Mouse (Mus musculus) embryonic facial prominence, embryonic 12.5 days (tissue): ENCODE measurements around the gene Mybbp1a. TPM values are rescaled to one million over a fixed set of nuclear protein-coding genes. Genes with fewer than 3 reads are reported as not detected.

Experiments
- ATAC-seq: fragments of 200-750 bp; cut with Nextera tagmentation; 2 replicates; pipeline ENCODE4 v1.8.0; 2017; ENCODE audit not compliant: insufficient number of reproducible peaks, insufficient read depth, low FRiP score, low TSS enrichment
- H3K27ac ChIP-seq: fragments of 300-500 bp; sonication (generic); 2 replicates; pipeline ENCODE4 v1.5.1; 2016; ENCODE audit warnings: mild to moderate bottlenecking
- H3K27me3 ChIP-seq: fragments of 300-500 bp; sonication (generic); 2 replicates; pipeline ENCODE4 v1.6.1; 2016; ENCODE audit warnings: mild to moderate bottlenecking, moderate library complexity
- H3K36me3 ChIP-seq: fragments of 300-500 bp; sonication (generic); 2 replicates; pipeline ENCODE4 v1.6.1; 2016; ENCODE audit warnings: mild to moderate bottlenecking
- H3K4me1 ChIP-seq: fragments of 300-500 bp; sonication (generic); 2 replicates; pipeline ENCODE4 v1.6.1; 2016
- H3K4me2 ChIP-seq: fragments of 300-500 bp; sonication (generic); replicated peaks from 2 replicates; pipeline ENCODE4 v1.6.1; 2016; ENCODE audit warnings: mild to moderate bottlenecking, moderate library complexity
- H3K4me3 ChIP-seq: fragments of 300-500 bp; sonication (generic); 2 replicates; pipeline ENCODE4 v1.5.1; 2016; ENCODE audit warnings: mild to moderate bottlenecking
- H3K9ac ChIP-seq: fragments of 300-500 bp; sonication (generic); 2 replicates; pipeline ENCODE4 v1.6.1; 2016; ENCODE audit warnings: mild to moderate bottlenecking, moderate library complexity
- H3K9me3 ChIP-seq: fragments of 300-500 bp; sonication (generic); 2 replicates; pipeline ENCODE4 v1.6.1; 2016; ENCODE audit warnings: mild to moderate bottlenecking, moderate library complexity
- WGBS: fragments of 180-500 bp; shearing (Covaris S2); methylation state at CpG from one replicate; pipeline ENCODE4 v1.1.7; 2016; 5-methylcytosine and 5-hydroxymethylcytosine counted together
- polyA plus RNA-seq: library from polyadenylated mRNA; unstranded; fragments of >200 nt; fragmentation: Nextera tagmentation; extraction: Ambion mirVana; gene quantifications from 2 replicates; pipeline ENCODE4 v1.2.1, GENCODE M21; 2016

Gene Mybbp1a
- polyA plus RNA-seq, 1 experiment from 2014 or later = 172 TPM

GRCm38 (mm10) chr11:72471381-72471780 is 30.2 kb downstream of the Mybbp1a start:
- Histone ChIP-seq H3K4me3 (no peak overlapping the region), H3K4me2 (no peak overlapping the region), H3K27ac (no peak overlapping the region), H3K27me3 (no peaks in the 10 kb centered on the region), H3K9ac (no peak overlapping the region), H3K4me1 (peaks cover 27% of the 10 kb centered on the region), H3K36me3 (no peaks in the 10 kb centered on the region), H3K9me3 (no peaks in the 10 kb centered on the region)
- ATAC-seq = no peak
- WGBS = 85% methylated on average over 6 of the region's 6 CpGs

- H3K4me2 ChIP-seq = no peak overlapping the region
- H3K4me1 ChIP-seq = peaks cover 21% of the 10 kb centered on the region
- 73% methylated on average over 4 of the region's 4 CpGs for WGBS
- H3K9me3 ChIP-seq = no peaks in the 10 kb centered on the region
- H3K36me3 ChIP-seq = no peaks in the 10 kb centered on the region
- no peak overlapping the region for H3K27ac ChIP-seq
- no peak overlapping the region for H3K4me3 ChIP-seq
- H3K9ac ChIP-seq = no peak overlapping the region
- no peaks in the 10 kb centered on the region for H3K27me3 ChIP-seq
- ATAC-seq = no peak
These were observed 32.4 kb downstream of the Mybbp1a start for GRCm38 (mm10) chr11:72473540-72473939.

- H3K9ac ChIP-seq = no peak overlapping the region
- ATAC-seq = no peak
- H3K36me3 ChIP-seq = no peaks in the 10 kb centered on the region
- peaks cover 10% of the 10 kb centered on the region for H3K4me1 ChIP-seq
- H3K4me3 ChIP-seq = no peak overlapping the region
- WGBS = 65% methylated on average over 3 of the region's 3 CpGs
- no peaks in the 10 kb centered on the region for H3K27me3 ChIP-seq
- H3K27ac ChIP-seq = no peak overlapping the region
- no peaks in the 10 kb centered on the region for H3K9me3 ChIP-seq
- H3K4me2 ChIP-seq = no peak overlapping the region
These were observed 33.8 kb downstream of the Mybbp1a start for GRCm38 (mm10) chr11:72474926-72475325.

- H3K4me3 ChIP-seq = no peak overlapping the region
- no peak overlapping the region for H3K27ac ChIP-seq
- no peak overlapping the region for H3K9ac ChIP-seq
- no peak for ATAC-seq
- no peaks in the 10 kb centered on the region for H3K27me3 ChIP-seq
- WGBS = 76% methylated on average over 7 of the region's 7 CpGs
- no peak overlapping the region for H3K4me2 ChIP-seq
- H3K36me3 ChIP-seq = no peaks in the 10 kb centered on the region
- H3K9me3 ChIP-seq = no peaks in the 10 kb centered on the region
- peaks cover 10% of the 10 kb centered on the region for H3K4me1 ChIP-seq
These were observed 34.3 kb downstream of the Mybbp1a start for GRCm38 (mm10) chr11:72475408-72475807.

- Histone ChIP-seq H3K9me3 (no peaks in the 10 kb centered on the region), H3K4me2 (no peak overlapping the region), H3K27ac (no peak overlapping the region), H3K4me3 (no peak overlapping the region), H3K27me3 (no peaks in the 10 kb centered on the region), H3K4me1 (peaks cover 10% of the 10 kb centered on the region), H3K9ac (no peak overlapping the region), H3K36me3 (no peaks in the 10 kb centered on the region)
- no peak for ATAC-seq
- WGBS = 79% methylated on average over 7 of the region's 7 CpGs
These were observed 35.0 kb downstream of the Mybbp1a start for GRCm38 (mm10) chr11:72476074-72476625.

- ATAC-seq = no peak
- Histone ChIP-seq H3K9ac (no peak overlapping the region), H3K27me3 (no peaks in the 10 kb centered on the region), H3K4me2 (no peak overlapping the region), H3K4me3 (no peak overlapping the region), H3K9me3 (no peaks in the 10 kb centered on the region), H3K4me1 (peaks cover 10% of the 10 kb centered on the region), H3K36me3 (no peaks in the 10 kb centered on the region), H3K27ac (0 out of 2 replicates have a peak overlapping the region, but pooled peaks have one; percentile 25)
- 39% methylated on average over 5 of the region's 5 CpGs for WGBS
These were observed 36.0 kb downstream of the Mybbp1a start for GRCm38 (mm10) chr11:72477182-72477581.

- H3K27me3 ChIP-seq = no peaks in the 10 kb centered on the region
- no peak overlapping the region for H3K4me2 ChIP-seq
- peaks cover 10% of the 10 kb centered on the region for H3K4me1 ChIP-seq
- no peak for ATAC-seq
- WGBS = 85% methylated on average over 1 of the region's 1 CpGs
- H3K27ac ChIP-seq = 0 out of 2 replicates have a peak overlapping the region, but pooled peaks have one; percentile 25
- no peak overlapping the region for H3K4me3 ChIP-seq
- no peak overlapping the region for H3K9ac ChIP-seq
- no peaks in the 10 kb centered on the region for H3K36me3 ChIP-seq
- H3K9me3 ChIP-seq = no peaks in the 10 kb centered on the region
These were observed 36.5 kb downstream of the Mybbp1a start for GRCm38 (mm10) chr11:72477653-72478052.

GRCm38 (mm10) chr11:72478228-72478627 is 37.1 kb downstream of the Mybbp1a start:
- H3K27me3 ChIP-seq = no peaks in the 10 kb centered on the region
- H3K4me2 ChIP-seq = no peak overlapping the region
- no peak for ATAC-seq
- no peak overlapping the region for H3K9ac ChIP-seq
- H3K4me1 ChIP-seq = peaks cover 10% of the 10 kb centered on the region
- no peak overlapping the region for H3K4me3 ChIP-seq
- H3K9me3 ChIP-seq = no peaks in the 10 kb centered on the region
- H3K27ac ChIP-seq = no peak overlapping the region
- WGBS = 48% methylated on average over 6 of the region's 6 CpGs
- no peaks in the 10 kb centered on the region for H3K36me3 ChIP-seq

- H3K36me3 ChIP-seq = no peaks in the 10 kb centered on the region
- H3K9ac ChIP-seq = no peak overlapping the region
- no peak overlapping the region for H3K27ac ChIP-seq
- H3K4me1 ChIP-seq = peaks cover 10% of the 10 kb centered on the region
- H3K9me3 ChIP-seq = no peaks in the 10 kb centered on the region
- 76% methylated on average over 2 of the region's 2 CpGs for WGBS
- ATAC-seq = no peak
- no peak overlapping the region for H3K4me3 ChIP-seq
- no peaks in the 10 kb centered on the region for H3K27me3 ChIP-seq
- no peak overlapping the region for H3K4me2 ChIP-seq
These were observed 38.3 kb downstream of the Mybbp1a start for GRCm38 (mm10) chr11:72479499-72479898.

GRCm38 (mm10) chr11:72481313-72481712 is 40.2 kb downstream of the Mybbp1a start:
- WGBS = 67% methylated on average over 5 of the region's 5 CpGs
- Histone ChIP-seq H3K27ac (no peak overlapping the region), H3K9ac (no peak overlapping the region)

GRCm38 (mm10) chr11:72481952-72482351 is 40.8 kb downstream of the Mybbp1a start:
- WGBS = 88% methylated on average over 4 of the region's 4 CpGs
- no peak overlapping the region for H3K4me3 ChIP-seq
- no peak overlapping the region for H3K9ac ChIP-seq
- H3K9me3 ChIP-seq = no peaks in the 10 kb centered on the region
- ATAC-seq = no peak
- H3K27me3 ChIP-seq = peaks cover 8% of the 10 kb centered on the region; the same call in 1 of the 2 replicates
- no peaks in the 10 kb centered on the region for H3K36me3 ChIP-seq
- H3K4me1 ChIP-seq = peaks cover 10% of the 10 kb centered on the region
- H3K27ac ChIP-seq = no peak overlapping the region
- no peak overlapping the region for H3K4me2 ChIP-seq

More at GRCm38 (mm10) chr11:72481313-72481712, 40.2 kb downstream of the Mybbp1a start:
- H3K4me2 ChIP-seq = no peak overlapping the region
- no peaks in the 10 kb centered on the region for H3K9me3 ChIP-seq
- H3K4me1 ChIP-seq = peaks cover 10% of the 10 kb centered on the region
- H3K4me3 ChIP-seq = no peak overlapping the region
- H3K36me3 ChIP-seq = no peaks in the 10 kb centered on the region
- no peak for ATAC-seq
- H3K27me3 ChIP-seq = 0 out of 2 replicates have a peak, but pooled peaks cover 3% of the 10 kb centered on the region

- 37% methylated on average over 6 of the region's 6 CpGs for WGBS
These were observed 43.4 kb downstream of the Mybbp1a start for GRCm38 (mm10) chr11:72484549-72484948.

More at GRCm38 (mm10) chr11:72484549-72484948, 43.4 kb downstream of the Mybbp1a start:
- H3K27me3 ChIP-seq = peaks cover 34% of the 10 kb centered on the region
- peaks cover 14% of the 10 kb centered on the region for H3K4me1 ChIP-seq
- H3K9ac ChIP-seq = no peak overlapping the region
- no peak overlapping the region for H3K4me3 ChIP-seq
- H3K36me3 ChIP-seq = no peaks in the 10 kb centered on the region
- no peak for ATAC-seq
- H3K27ac ChIP-seq = no peak overlapping the region
- no peaks in the 10 kb centered on the region for H3K9me3 ChIP-seq
- no peak overlapping the region for H3K4me2 ChIP-seq
